Mouse (Mus musculus) heart, postnatal 0 days (tissue): ENCODE measurements at regions not wholly inside any gene's neighbourhood (a gene's known extent, or its start where the extent isn't known, plus 50 kb on each side); places are given as distances from the start of the nearest gene placed in this dataset.

ENCODE experiments used
- ATAC-seq: fragments of 200-750 bp; cut with Nextera tagmentation; 2 replicates; pipeline ENCODE4 v1.8.0; 2017; ENCODE audit warnings: low read depth, moderate number of reproducible peaks, moderate library complexity; ENCODE audit not compliant: insufficient read depth
- DNase-seq: peaks from one replicate; pipeline ENCODE4 v3.0.0-alpha.2; 2016; ENCODE audit warnings: low spot score
- H3K27ac ChIP-seq: fragments of 300-500 bp; sonication (generic); 2 replicates; pipeline ENCODE4 v1.5.1; 2014; ENCODE audit warnings: low read depth, mild to moderate bottlenecking
- H3K27me3 ChIP-seq: fragments of 300-500 bp; sonication (generic); 2 replicates; pipeline ENCODE4 v1.6.1; 2014; ENCODE audit warnings: low read length, mixed read lengths; ENCODE audit not compliant: control insufficient read depth, insufficient read depth
- H3K36me3 ChIP-seq: fragments of 300-500 bp; sonication (generic); replicated peaks from 2 replicates; pipeline ENCODE4 v1.6.1; 2014; ENCODE audit warnings: low read length, mixed read lengths; ENCODE audit not compliant: control insufficient read depth, insufficient read depth
- H3K4me1 ChIP-seq: fragments of 300-500 bp; sonication (generic); 2 replicates; pipeline ENCODE4 v1.6.1; 2014; ENCODE audit warnings: antibody characterized with exemption; ENCODE audit not compliant: control insufficient read depth, insufficient read depth
- H3K4me2 ChIP-seq: fragments of 300-500 bp; sonication (generic); 2 replicates; pipeline ENCODE4 v1.6.1; 2014; ENCODE audit warnings: low read depth, mild to moderate bottlenecking, low read length, moderate library complexity
- H3K4me3 ChIP-seq: fragments of 300-500 bp; sonication (generic); 2 replicates; pipeline ENCODE4 v1.5.1; 2014; ENCODE audit warnings: low read depth, low read length
- H3K9ac ChIP-seq: fragments of 300-500 bp; sonication (generic); replicated peaks from 2 replicates; pipeline ENCODE4 v1.6.1; 2014; ENCODE audit warnings: low read depth, low read length, mixed read lengths
- H3K9me3 ChIP-seq: fragments of 300-500 bp; sonication (generic); replicated peaks from 2 replicates; pipeline ENCODE4 v1.6.1; 2016; ENCODE audit warnings: low read length; ENCODE audit not compliant: control insufficient read depth
- CTCF ChIP-seq: IDR thresholded peaks from 2 replicates; pipeline ENCODE4 v1.5.1; 2016; ENCODE audit warnings: antibody characterized with exemption, control low read depth, low read depth
- EP300 ChIP-seq: IDR thresholded peaks from 2 replicates; pipeline ENCODE4 v1.6.1; 2016; ENCODE audit warnings: antibody characterized with exemption, low read depth
- WGBS: fragments of 180-500 bp; shearing (Covaris S2); extraction: QIAGEN DNeasy Blood & Tissue Kit; methylation state at CpG from one replicate; pipeline ENCODE4 v1.1.7; 2014; 5-methylcytosine and 5-hydroxymethylcytosine counted together

- no peaks in the 10 kb centered on the region for H3K36me3 ChIP-seq
- 88% methylated on average over 4 of the region's 4 CpGs for WGBS
- no peak for DNase-seq
- ATAC-seq: no peak
- H3K27me3 ChIP-seq: no peaks in the 10 kb centered on the region
- H3K4me3 ChIP-seq: no peak overlapping the region
- H3K4me1 ChIP-seq: no peaks in the 10 kb centered on the region
- no peak overlapping the region for H3K4me2 ChIP-seq
- H3K9me3 ChIP-seq: no peaks in the 10 kb centered on the region
- H3K27ac ChIP-seq: no peak overlapping the region
- H3K9ac ChIP-seq: no peak overlapping the region
- TF ChIP-seq CTCF: no peak
- TF ChIP-seq EP300: no peak
Measured at GRCm38 (mm10) chr8:107691251-107691650, 103.0 kb upstream of the Psmd7 start.

- Histone ChIP-seq H3K4me1 (no peaks in the 10 kb centered on the region), H3K36me3 (no peaks in the 10 kb centered on the region), H3K4me2 (no peak overlapping the region), H3K27me3 (no peaks in the 10 kb centered on the region), H3K9ac (no peak overlapping the region), H3K4me3 (no peak overlapping the region), H3K27ac (no peak overlapping the region), H3K9me3 (no peaks in the 10 kb centered on the region)
- no peak for TF ChIP-seq EP300
- no peak for TF ChIP-seq CTCF
- ATAC-seq (no peak), DNase-seq (no peak)
- 80% methylated on average over 20 of the region's 20 CpGs for WGBS
Measured at GRCm38 (mm10) chr8:107696384-107697346, 108.4 kb upstream of the Psmd7 start.

GRCm38 (mm10) chr8:107699307-107699706 lies 111.0 kb upstream of the Psmd7 start:
- no peak for ATAC-seq
- TF ChIP-seq CTCF (no peak), EP300 (no peak)

GRCm38 (mm10) chr8:107699759-107700158 lies 111.5 kb upstream of the Psmd7 start:
- Histone ChIP-seq H3K36me3 (no peaks in the 10 kb centered on the region), H3K4me3 (no peak overlapping the region), H3K4me2 (no peak overlapping the region), H3K9ac (no peak overlapping the region), H3K9me3 (no peaks in the 10 kb centered on the region), H3K27ac (no peak overlapping the region), H3K27me3 (no peaks in the 10 kb centered on the region), H3K4me1 (no peaks in the 10 kb centered on the region)
- 71% methylated on average over 3 of the region's 3 CpGs for WGBS
- ATAC-seq (no peak), DNase-seq (no peak)
- TF ChIP-seq CTCF: no peak
- no peak for TF ChIP-seq EP300

More at GRCm38 (mm10) chr8:107699307-107699706, 111.0 kb upstream of the Psmd7 start:
- Histone ChIP-seq H3K27me3 (no peaks in the 10 kb centered on the region), H3K9ac (no peak overlapping the region), H3K9me3 (no peaks in the 10 kb centered on the region), H3K27ac (no peak overlapping the region), H3K4me3 (no peak overlapping the region), H3K36me3 (no peaks in the 10 kb centered on the region), H3K4me2 (no peak overlapping the region), H3K4me1 (no peaks in the 10 kb centered on the region)
- no peak for DNase-seq
- WGBS: 23% methylated on average over 7 of the region's 7 CpGs

GRCm38 (mm10) chr8:107715901-107716300 lies 127.6 kb upstream of the Psmd7 start:
- no peak overlapping the region for H3K9ac ChIP-seq
- H3K4me2 ChIP-seq: no peak overlapping the region
- ATAC-seq (no peak), DNase-seq (no peak)
- H3K9me3 ChIP-seq: no peaks in the 10 kb centered on the region
- H3K27ac ChIP-seq: no peak overlapping the region
- H3K36me3 ChIP-seq: no peaks in the 10 kb centered on the region
- TF ChIP-seq CTCF: no peak
- no peak for TF ChIP-seq EP300
- no peaks in the 10 kb centered on the region for H3K27me3 ChIP-seq
- WGBS: 77% methylated on average over 10 of the region's 10 CpGs
- H3K4me3 ChIP-seq: no peak overlapping the region
- H3K4me1 ChIP-seq: no peaks in the 10 kb centered on the region
